Comparison of ENCODE assay signal across 14 mouse cellular contexts in the genomic region with DNA sequence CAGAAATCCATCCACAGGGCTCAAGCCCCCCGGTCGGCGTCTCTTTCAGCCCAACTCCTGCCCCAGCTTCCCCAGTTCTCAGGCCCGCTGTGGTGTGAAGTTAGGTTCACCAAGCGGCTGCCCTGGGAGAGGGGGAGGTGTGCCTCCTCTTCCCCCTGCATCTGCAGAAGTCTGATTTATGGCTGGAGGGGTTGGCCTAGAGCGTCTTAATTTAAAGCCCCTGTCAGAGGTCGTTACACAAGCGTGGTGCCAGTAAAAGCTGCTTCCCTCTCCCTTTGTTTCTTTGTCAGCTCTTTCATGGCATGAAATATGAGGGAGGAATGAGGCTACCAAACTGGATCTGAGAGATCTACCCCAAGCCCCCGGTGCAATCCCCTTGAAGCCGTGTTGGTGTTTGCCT.
DNase-seq lines count a peak whose midpoint lies in the region; ATAC-seq lines count a peak whose summit lies in the region.
"Had no signal": no experiment of that assay in that cellular context is flagged by ENCODE, and none has a peak within 500 bp of the region (broad histone marks: within the 10 kb centered on the region; RNA-seq: fewer than 3 reads in every experiment).

No protein-coding gene starts in this region.

- H3K36me3 ChIP-seq in kidney, embryonic 15.5 days = no peaks in the 10 kb centered on the region
- peaks cover 24% of the 10 kb centered on the region for H3K36me3 ChIP-seq in limb, embryonic 10.5 days
- H3K36me3 ChIP-seq in neural tube, embryonic 13.5 days = no peaks in the 10 kb centered on the region
- H3K36me3 ChIP-seq: heart, embryonic 15.5 days had no signal

- ATAC-seq in kidney, embryonic 15.5 days (replicated peaks; ENCODE audit: low FRiP score) = peak; percentile 73; the same call in 1 of the 2 replicates
- peak; percentile 89 for ATAC-seq in neural tube, embryonic 13.5 days (ENCODE audit: low read depth)

- 0 out of 2 replicates have a peak overlapping the region, but pooled peaks have one; percentile 5 for H3K4me2 ChIP-seq in kidney, embryonic 15.5 days
- peak overlapping the region; percentile 24 for H3K4me2 ChIP-seq in neural tube, embryonic 13.5 days
- H3K4me2 ChIP-seq: heart, embryonic 15.5 days had no signal

- H3K9me3 ChIP-seq in kidney, embryonic 15.5 days (replicated peaks) = no peaks in the 10 kb centered on the region
- H3K9me3 ChIP-seq in limb, embryonic 10.5 days (replicated peaks) = no peaks in the 10 kb centered on the region
- H3K9me3 ChIP-seq in neural tube, embryonic 13.5 days = no peaks in the 10 kb centered on the region
- H3K9me3 ChIP-seq: heart, embryonic 15.5 days had no signal

- H3K9ac ChIP-seq in kidney, embryonic 15.5 days = no peak overlapping the region
- H3K9ac ChIP-seq in neural tube, embryonic 13.5 days = peak overlapping the region; percentile 42; the same call in 1 of the 2 replicates
- H3K9ac ChIP-seq: heart, embryonic 15.5 days; liver, embryonic 14.5 days had no signal

- peaks cover 18% of the 10 kb centered on the region for H3K4me1 ChIP-seq in kidney, embryonic 15.5 days
- H3K4me1 ChIP-seq in limb, embryonic 10.5 days = peaks cover 21% of the 10 kb centered on the region
- H3K4me1 ChIP-seq in neural tube, embryonic 13.5 days (replicated peaks) = peaks cover 21% of the 10 kb centered on the region
- H3K4me1 ChIP-seq: heart, embryonic 15.5 days had no signal

- DNase-seq in kidney, postnatal 10 days = no peak
- peak; percentile 62 for DNase-seq in embryo, embryonic 9.5 days (ENCODE audit: extremely low spot score)
- peak; percentile 62 for DNase-seq in limb, embryonic 10.5 days (ENCODE audit: low spot score)
- DNase-seq in right cerebral cortex, postnatal 4 days = no peak
- no peak for DNase-seq in right cerebral cortex, postnatal 25 days
- DNase-seq: kidney, adult 11 months; layer of hippocampus, postnatal 36 days; lung, postnatal 36 days; right cerebral cortex, adult 18-20 months had no signal

- H3K27ac ChIP-seq in kidney, embryonic 15.5 days = no peak overlapping the region
- peak overlapping the region; percentile 61 for H3K27ac ChIP-seq in limb, embryonic 10.5 days
- peak overlapping the region; percentile 39; the same call in 1 of the 2 replicates for H3K27ac ChIP-seq in neural tube, embryonic 13.5 days (replicated peaks)
- H3K27ac ChIP-seq: heart, embryonic 15.5 days; liver, embryonic 14.5 days had no signal

- peaks cover 82% of the 10 kb centered on the region for H3K27me3 ChIP-seq in kidney, embryonic 15.5 days
- peaks cover 12% of the 10 kb centered on the region for H3K27me3 ChIP-seq in limb, embryonic 10.5 days (ENCODE audit: low read depth, poor library complexity, severe bottlenecking)
- H3K27me3 ChIP-seq in neural tube, embryonic 13.5 days = peaks cover 37% of the 10 kb centered on the region
- H3K27me3 ChIP-seq: heart, embryonic 15.5 days had no signal

- H3K4me3 ChIP-seq in kidney, embryonic 15.5 days (replicated peaks) = no peak overlapping the region
- H3K4me3 ChIP-seq in limb, embryonic 10.5 days = peak overlapping the region; percentile 21
- H3K4me3 ChIP-seq in neural tube, embryonic 13.5 days = no peak overlapping the region
- H3K4me3 ChIP-seq: heart, embryonic 15.5 days; myocyte had no signal

- 3% methylated on average over 10 of the region's 10 CpGs for WGBS in kidney, embryonic 15.5 days
- 8% methylated on average over 10 of the region's 10 CpGs for WGBS in limb, embryonic 10.5 days
- 5% methylated on average over 10 of the region's 10 CpGs for WGBS in neural tube, embryonic 13.5 days

Comparison
In these comparisons a context has a peak if more than half of its experiments do, and no peak if none do; other contexts are left out.
1. DNase-seq: peak in embryo, embryonic 9.5 days (single experiment) and limb, embryonic 10.5 days (single experiment); none in kidney, postnatal 10 days (single experiment), right cerebral cortex, postnatal 4 days (single experiment) and right cerebral cortex, postnatal 25 days (single experiment).